Mouse (Mus musculus) NIH3T3 (cell line): Measurements from ENCODE around the gene Neurl1a.

Experiments used
- DNase-seq: peaks from one replicate; pipeline ENCODE4 v3.0.0-alpha.2; 2012; ENCODE audit warnings: low read depth

Gene Neurl1a

GRCm38 (mm10) chr19:47286886-47287450, 108.3 kb downstream of the Neurl1a start:
- DNase-seq: no peak

- DNase-seq: peak; percentile 38
Measured at GRCm38 (mm10) chr19:47291307-47292080, 112.9 kb downstream of the Neurl1a start.

- DNase-seq: peak; percentile 67
Measured at GRCm38 (mm10) chr19:47292451-47292951, 113.9 kb downstream of the Neurl1a start.

GRCm38 (mm10) chr19:47298100-47298499, 119.5 kb downstream of the Neurl1a start:
- no peak for DNase-seq

- peak; percentile 92 for DNase-seq
Measured at GRCm38 (mm10) chr19:47301303-47302190, 122.9 kb downstream of the Neurl1a start.

- DNase-seq: no peak
Measured at GRCm38 (mm10) chr19:47302191-47302852, 123.7 kb downstream of the Neurl1a start.

GRCm38 (mm10) chr19:47303128-47303527, 124.5 kb downstream of the Neurl1a start:
- no peak for DNase-seq

- no peak for DNase-seq
Measured at GRCm38 (mm10) chr19:47304170-47304745, 125.6 kb downstream of the Neurl1a start.

- DNase-seq: no peak
Measured at GRCm38 (mm10) chr19:47305401-47305800, 126.8 kb downstream of the Neurl1a start.

GRCm38 (mm10) chr19:47306128-47306916, 127.7 kb downstream of the Neurl1a start:
- no peak for DNase-seq

GRCm38 (mm10) chr19:47306917-47307315, 128.3 kb downstream of the Neurl1a start:
- DNase-seq: no peak
